Mouse (Mus musculus) stomach, postnatal 0 days (tissue): Measurements from ENCODE around the gene Dpf3. TPM values are rescaled to one million over a fixed set of nuclear protein-coding genes. Genes with fewer than 3 reads are reported as not detected.

ENCODE experiments used
- ATAC-seq: fragments of 200-750 bp; cut with Nextera tagmentation; 2 replicates; pipeline ENCODE4 v1.8.0; 2017; ENCODE audit not compliant: low FRiP score, low TSS enrichment
- DNase-seq: peaks from one replicate; pipeline ENCODE4 v3.0.0-alpha.2; 2016; ENCODE audit warnings: low spot score
- H3K27ac ChIP-seq: fragments of 300-500 bp; sonication (generic); replicated peaks from 2 replicates; pipeline ENCODE4 v1.5.1; 2014; ENCODE audit warnings: mild to moderate bottlenecking, control low read depth
- H3K27me3 ChIP-seq: fragments of 300-500 bp; sonication (generic); 2 replicates; pipeline ENCODE4 v1.6.1; 2014; ENCODE audit warnings: low read length; ENCODE audit not compliant: control insufficient read depth, insufficient read depth
- H3K36me3 ChIP-seq: fragments of 300-500 bp; sonication (generic); 2 replicates; pipeline ENCODE4 v1.6.1; 2014; ENCODE audit warnings: low read length, mixed read lengths; ENCODE audit not compliant: control insufficient read depth, insufficient read depth
- H3K4me1 ChIP-seq: fragments of 300-500 bp; sonication (generic); replicated peaks from 2 replicates; pipeline ENCODE4 v1.6.1; 2014; ENCODE audit warnings: antibody characterized with exemption; ENCODE audit not compliant: control insufficient read depth, insufficient read depth
- H3K4me2 ChIP-seq: fragments of 300-500 bp; sonication (generic); replicated peaks from 2 replicates; pipeline ENCODE4 v1.6.1; 2014; ENCODE audit warnings: low read depth, mild to moderate bottlenecking, control low read depth, moderate library complexity
- H3K4me3 ChIP-seq: fragments of 300-500 bp; sonication (generic); 2 replicates; pipeline ENCODE4 v1.5.1; 2014; ENCODE audit warnings: low read depth, low read length, control low read depth
- H3K9ac ChIP-seq: fragments of 300-500 bp; sonication (generic); 2 replicates; pipeline ENCODE4 v1.6.1; 2014; ENCODE audit warnings: mild to moderate bottlenecking, low read length, control low read depth, mixed read lengths
- H3K9me3 ChIP-seq: fragments of 300-500 bp; sonication (generic); 2 replicates; pipeline ENCODE4 v1.6.1; 2016; ENCODE audit warnings: low read length; ENCODE audit not compliant: control insufficient read depth
- CTCF ChIP-seq: IDR thresholded peaks from 2 replicates; pipeline ENCODE4 v1.5.1; 2016; ENCODE audit warnings: antibody characterized with exemption, low read depth, mild to moderate bottlenecking, moderate library complexity
- EP300 ChIP-seq: optimal IDR thresholded peaks from 2 replicates; pipeline ENCODE3; 2016; ENCODE audit warnings: antibody characterized with exemption
- WGBS: fragments of 180-500 bp; shearing (Covaris S2); extraction: QIAGEN DNeasy Blood & Tissue Kit; methylation state at CpG from one replicate; pipeline ENCODE4 v1.1.7; 2014; 5-methylcytosine and 5-hydroxymethylcytosine counted together
- polyA plus RNA-seq: library from polyadenylated mRNA; unstranded; fragments of >200 nt; fragmentation: Nextera tagmentation; extraction: Ambion mirVana; gene quantifications from 2 replicates; pipeline ENCODE4 v1.2.1, GENCODE M21; 2015

Gene Dpf3
- polyA plus RNA-seq, 1 experiment from 2014 or later, result 3.0 TPM

- Histone ChIP-seq H3K4me3 (no peak overlapping the region), H3K4me1 (no peaks in the 10 kb centered on the region), H3K9ac (no peak overlapping the region), H3K4me2 (no peak overlapping the region), H3K36me3 (no peaks in the 10 kb centered on the region), H3K27ac (no peak overlapping the region), H3K9me3 (no peaks in the 10 kb centered on the region), H3K27me3 (no peaks in the 10 kb centered on the region)
- DNase-seq, result no peak
- no peak for ATAC-seq
- TF ChIP-seq EP300 (no peak), CTCF (no peak)
- WGBS, result 78% methylated on average over 5 of the region's 5 CpGs
These were observed 23.1 kb upstream of the Dpf3 start for GRCm38 (mm10) chr12:83510586-83510985.

- Histone ChIP-seq H3K36me3 (no peaks in the 10 kb centered on the region), H3K4me1 (no peaks in the 10 kb centered on the region), H3K9me3 (no peaks in the 10 kb centered on the region), H3K27ac (no peak overlapping the region), H3K4me3 (no peak overlapping the region), H3K4me2 (no peak overlapping the region), H3K9ac (no peak overlapping the region), H3K27me3 (no peaks in the 10 kb centered on the region)
- DNase-seq (no peak), ATAC-seq (no peak)
- WGBS, result 74% methylated on average over 10 of the region's 10 CpGs
- TF ChIP-seq EP300, result no peak
- TF ChIP-seq CTCF, result no peak
These were observed 19.0 kb upstream of the Dpf3 start for GRCm38 (mm10) chr12:83506543-83506942.

GRCm38 (mm10) chr12:83502190-83502589 lies 14.7 kb upstream of the Dpf3 start:
- Histone ChIP-seq H3K4me1 (no peaks in the 10 kb centered on the region), H3K27me3 (no peaks in the 10 kb centered on the region), H3K4me2 (no peak overlapping the region), H3K36me3 (no peaks in the 10 kb centered on the region), H3K27ac (no peak overlapping the region), H3K4me3 (no peak overlapping the region), H3K9ac (no peak overlapping the region), H3K9me3 (no peaks in the 10 kb centered on the region)
- WGBS, result 6% methylated on average over 9 of the region's 9 CpGs
- ATAC-seq (no peak), DNase-seq (peak; percentile 52)
- TF ChIP-seq CTCF, result peak; percentile 95
- no peak for TF ChIP-seq EP300

GRCm38 (mm10) chr12:83499256-83499655 lies 11.7 kb upstream of the Dpf3 start:
- Histone ChIP-seq H3K27me3 (no peaks in the 10 kb centered on the region), H3K4me1 (no peaks in the 10 kb centered on the region), H3K4me3 (no peak overlapping the region), H3K9me3 (no peaks in the 10 kb centered on the region), H3K27ac (no peak overlapping the region), H3K4me2 (no peak overlapping the region), H3K9ac (no peak overlapping the region), H3K36me3 (no peaks in the 10 kb centered on the region)
- TF ChIP-seq EP300 (no peak), CTCF (no peak)
- no peak for ATAC-seq
- 76% methylated on average over 5 of the region's 5 CpGs for WGBS
- no peak for DNase-seq

GRCm38 (mm10) chr12:83497959-83498358 lies 10.4 kb upstream of the Dpf3 start:
- Histone ChIP-seq H3K4me3 (no peak overlapping the region), H3K4me1 (no peaks in the 10 kb centered on the region), H3K9ac (no peak overlapping the region), H3K27ac (no peak overlapping the region), H3K9me3 (no peaks in the 10 kb centered on the region), H3K27me3 (no peaks in the 10 kb centered on the region), H3K36me3 (no peaks in the 10 kb centered on the region), H3K4me2 (no peak overlapping the region)
- TF ChIP-seq CTCF (peak; percentile 24), EP300 (no peak)
- ATAC-seq (no peak), DNase-seq (no peak)
- 89% methylated on average over 3 of the region's 3 CpGs for WGBS

GRCm38 (mm10) chr12:83496736-83497135 lies 9.2 kb upstream of the Dpf3 start:
- Histone ChIP-seq H3K9ac (no peak overlapping the region), H3K9me3 (no peaks in the 10 kb centered on the region), H3K27me3 (no peaks in the 10 kb centered on the region), H3K36me3 (no peaks in the 10 kb centered on the region), H3K27ac (no peak overlapping the region), H3K4me3 (no peak overlapping the region), H3K4me1 (no peaks in the 10 kb centered on the region), H3K4me2 (no peak overlapping the region)
- ATAC-seq (no peak), DNase-seq (no peak)
- TF ChIP-seq EP300 (no peak), CTCF (no peak)
- 92% methylated on average over 6 of the region's 6 CpGs for WGBS
